31 mouse cellular contexts compared by ENCODE assay signal in genomic region chr14:22278053-22278452, GRCm38 (mm10).
"Had no signal": no experiment of that assay in that cellular context is flagged by ENCODE, and none has a peak within 500 bp of the region (broad histone marks: within the 10 kb centered on the region; RNA-seq: fewer than 3 reads in every experiment).

No protein-coding gene starts in this region.

- H3K4me1 ChIP-seq: liver, embryonic 12.5 days; liver, embryonic 13.5 days; liver, embryonic 15.5 days; lung, embryonic 15.5 days; megakaryocyte, embryonic 14.5 days; midbrain, embryonic 13.5 days; midbrain, embryonic 15.5 days had no signal

- H3K27ac ChIP-seq: limb, embryonic 10.5 days; limb, embryonic 12.5 days; limb, embryonic 13.5 days; limb, embryonic 15.5 days; liver, embryonic 12.5 days; liver, embryonic 13.5 days; liver, embryonic 14.5 days; liver, embryonic 15.5 days; lung, embryonic 15.5 days; macrophage; midbrain, embryonic 10.5 days; midbrain, embryonic 12.5 days; midbrain, embryonic 13.5 days; midbrain, embryonic 15.5 days; neural tube, embryonic 12.5 days had no signal

- H3K9ac ChIP-seq: limb, embryonic 12.5 days; limb, embryonic 13.5 days; limb, embryonic 15.5 days; liver, embryonic 12.5 days; liver, embryonic 13.5 days; liver, embryonic 14.5 days; liver, embryonic 15.5 days; liver, postnatal 0 days; lung, embryonic 14.5 days; lung, embryonic 15.5 days; midbrain, embryonic 12.5 days; midbrain, embryonic 13.5 days; midbrain, embryonic 15.5 days; neural tube, embryonic 12.5 days had no signal

- ATAC-seq: liver, embryonic 12.5 days; liver, postnatal 0 days; midbrain, embryonic 13.5 days; midbrain, embryonic 15.5 days; midbrain, embryonic 16.5 days had no signal

- H3K4me3 ChIP-seq: limb, embryonic 10.5 days; limb, embryonic 12.5 days; limb, embryonic 13.5 days; limb, embryonic 15.5 days; liver, embryonic 12.5 days; liver, embryonic 13.5 days; liver, embryonic 15.5 days; lung, embryonic 15.5 days; megakaryocyte, embryonic 14.5 days; midbrain, embryonic 10.5 days; midbrain, embryonic 12.5 days; midbrain, embryonic 13.5 days; midbrain, embryonic 15.5 days; myocyte; neural tube, embryonic 12.5 days had no signal

- DNase-seq: left cerebral cortex, postnatal 4 days; liver; liver, embryonic 13.5 days; liver, postnatal 0 days; lung, adult 18-20 months; lung, adult 2 months; lung, embryonic 14.5 days; lung, postnatal 10 days; lung, postnatal 14 days; lung, postnatal 36 days; lung, postnatal 4 days; midbrain, embryonic 14.5 days had no signal

- H3K36me3 ChIP-seq: limb, embryonic 10.5 days; limb, embryonic 12.5 days; limb, embryonic 13.5 days; limb, embryonic 15.5 days; liver, embryonic 12.5 days; liver, embryonic 13.5 days; liver, embryonic 15.5 days; lung, embryonic 15.5 days; midbrain, embryonic 10.5 days; midbrain, embryonic 12.5 days; midbrain, embryonic 13.5 days; midbrain, embryonic 15.5 days; neural tube, embryonic 12.5 days had no signal

- H3K9me3 ChIP-seq: limb, embryonic 10.5 days; limb, embryonic 12.5 days; limb, embryonic 13.5 days; limb, embryonic 15.5 days; liver, embryonic 12.5 days; liver, embryonic 13.5 days; liver, embryonic 15.5 days; lung, embryonic 15.5 days; megakaryocyte, embryonic 14.5 days; midbrain, embryonic 10.5 days; midbrain, embryonic 12.5 days; midbrain, embryonic 13.5 days; midbrain, embryonic 15.5 days; neural tube, embryonic 12.5 days had no signal

- H3K27me3 ChIP-seq: liver, embryonic 12.5 days; liver, embryonic 13.5 days; liver, embryonic 15.5 days; lung, embryonic 15.5 days; megakaryocyte, embryonic 14.5 days; midbrain, embryonic 15.5 days; neural tube, embryonic 12.5 days had no signal

- H3K4me2 ChIP-seq: limb, embryonic 12.5 days; limb, embryonic 13.5 days; limb, embryonic 15.5 days; liver, embryonic 11.5 days; liver, embryonic 12.5 days; liver, embryonic 13.5 days; liver, embryonic 15.5 days; lung, embryonic 14.5 days; lung, embryonic 15.5 days; midbrain, embryonic 11.5 days; midbrain, embryonic 12.5 days; midbrain, embryonic 13.5 days; midbrain, embryonic 15.5 days; neural tube, embryonic 12.5 days had no signal
